Mouse (Mus musculus) midbrain, embryonic 14.5 days (tissue): ENCODE measurements around the gene Cdipt. TPM values are rescaled to one million over a fixed set of nuclear protein-coding genes. Genes with fewer than 3 reads are reported as not detected.

Experiments used
- ATAC-seq: fragments of 200-750 bp; cut with Nextera tagmentation; 2 replicates; pipeline ENCODE4 v1.8.0; 2017; ENCODE audit warnings: moderate number of reproducible peaks, moderate library complexity; ENCODE audit not compliant: low FRiP score, low TSS enrichment
- DNase-seq: peaks from one replicate; pipeline ENCODE4 v3.0.0-alpha.2; 2015
- H3K27ac ChIP-seq: fragments of 300-500 bp; sonication (generic); replicated peaks from 2 replicates; pipeline ENCODE4 v1.5.1; 2014; ENCODE audit warnings: mild to moderate bottlenecking, low read depth, low read length, moderate library complexity
- H3K27me3 ChIP-seq: fragments of 300-500 bp; sonication (generic); 2 replicates; pipeline ENCODE4 v1.6.1; 2014; ENCODE audit warnings: low read length, control low read depth, mixed read lengths; ENCODE audit not compliant: control insufficient read depth, insufficient read depth
- H3K36me3 ChIP-seq: fragments of 300-500 bp; sonication (generic); 2 replicates; pipeline ENCODE4 v1.6.1; 2014; ENCODE audit warnings: low read length, control low read depth; ENCODE audit not compliant: control insufficient read depth, insufficient read depth
- H3K4me1 ChIP-seq: fragments of 300-500 bp; sonication (generic); 2 replicates; pipeline ENCODE4 v1.6.1; 2014; ENCODE audit warnings: mild to moderate bottlenecking, antibody characterized with exemption, low read length, control low read depth; ENCODE audit not compliant: control insufficient read depth, insufficient read depth
- H3K4me2 ChIP-seq: fragments of 300-500 bp; sonication (generic); 2 replicates; pipeline ENCODE4 v1.6.1; 2014; ENCODE audit warnings: mild to moderate bottlenecking, low read length, moderate library complexity
- H3K4me3 ChIP-seq: fragments of 300-500 bp; sonication (generic); replicated peaks from 2 replicates; pipeline ENCODE4 v1.5.1; 2014; ENCODE audit warnings: low read depth, low read length
- H3K9ac ChIP-seq: fragments of 300-500 bp; sonication (generic); replicated peaks from 2 replicates; pipeline ENCODE4 v1.6.1; 2014; ENCODE audit warnings: mild to moderate bottlenecking, low read length, moderate library complexity
- H3K9me3 ChIP-seq: fragments of 300-500 bp; sonication (generic); 2 replicates; pipeline ENCODE4 v1.6.1; 2016; ENCODE audit warnings: low read length, control low read depth, mixed read lengths; ENCODE audit not compliant: control insufficient read depth
- WGBS: fragments of 180-500 bp; shearing (Covaris S2); extraction: QIAGEN DNeasy Blood & Tissue Kit; methylation state at CpG from one replicate; pipeline ENCODE4 v1.1.7; 2014; 5-methylcytosine and 5-hydroxymethylcytosine counted together
- polyA plus RNA-seq: library from polyadenylated mRNA; unstranded; fragments of >200 nt; fragmentation: Nextera tagmentation; extraction: Ambion mirVana; gene quantifications from 2 replicates; pipeline ENCODE4 v1.2.1, GENCODE M21; 2014

Cdipt gene
- polyA plus RNA-seq, 1 experiment from 2014 or later = 106 TPM

DNA sequence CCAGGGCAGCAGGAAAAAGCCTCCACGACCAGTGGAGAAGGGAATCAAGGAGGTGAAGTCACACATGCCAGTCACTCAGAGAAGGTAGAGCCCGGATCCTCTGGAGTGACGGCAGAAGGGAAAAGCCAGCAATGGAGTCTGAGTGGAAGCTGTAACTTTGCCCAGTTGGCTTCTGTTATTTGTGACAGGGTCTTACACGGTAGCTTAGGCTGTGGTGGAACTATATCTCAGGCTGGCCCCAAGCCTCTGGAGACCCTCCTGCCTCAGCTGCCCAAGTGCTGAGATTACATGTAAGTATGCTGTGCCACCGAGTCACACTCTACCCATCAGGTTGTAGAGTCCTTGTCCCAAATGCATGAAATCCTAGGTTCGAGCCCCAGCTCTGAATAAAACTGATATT, 37.7 kb downstream of the Cdipt start:
- no peak overlapping the region for H3K4me2 ChIP-seq
- WGBS = 94% methylated on average over 6 of the region's 6 CpGs
- no peaks in the 10 kb centered on the region for H3K27me3 ChIP-seq
- H3K4me3 ChIP-seq = no peak overlapping the region
- ATAC-seq (no peak), DNase-seq (no peak)
- peaks cover 15% of the 10 kb centered on the region for H3K4me1 ChIP-seq
- peaks cover 27% of the 10 kb centered on the region for H3K36me3 ChIP-seq
- H3K9ac ChIP-seq = no peak overlapping the region
- H3K27ac ChIP-seq = no peak overlapping the region
- H3K9me3 ChIP-seq = no peaks in the 10 kb centered on the region

DNA sequence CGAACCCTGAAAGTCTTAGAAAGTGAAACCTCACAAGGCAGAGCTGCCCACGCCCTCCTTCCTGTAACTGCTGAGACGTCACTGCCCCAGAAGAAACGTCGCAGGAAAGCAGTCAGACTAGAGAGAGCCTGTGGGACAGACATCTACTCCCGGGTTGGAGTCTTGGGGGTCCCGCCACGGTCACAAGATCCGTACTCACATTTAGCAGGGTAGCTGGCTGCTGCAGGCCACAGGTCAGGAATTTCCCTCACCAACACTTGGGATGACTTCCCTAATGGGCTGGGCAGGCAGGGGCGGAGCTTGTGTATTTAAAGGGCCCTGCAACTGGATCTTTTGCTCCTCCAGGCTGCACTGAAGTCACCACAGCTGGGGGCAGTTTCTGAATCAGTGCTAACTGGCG, 38.6 kb downstream of the Cdipt start, which contains the start of gene Mvp:
Gene Mvp (minus strand): TSS at position 302 of the 400 bp plus-strand sequence.
- Histone ChIP-seq H3K9ac (no peak within 1 kb of the TSS; the same call in 1 of the 2 replicates), H3K9me3 (no peaks in the 10 kb centered on the region), H3K4me1 (peaks cover 21% of the 10 kb centered on the region), H3K27ac (no peak within 1 kb of the TSS; the same call in 1 of the 2 replicates), H3K4me2 (peak within 1 kb of the TSS; percentile 85), H3K36me3 (peaks cover 27% of the 10 kb centered on the region), H3K4me3 (peak within 1 kb of the TSS; percentile 51), H3K27me3 (no peaks in the 10 kb centered on the region)
- no peak for DNase-seq
- WGBS = 84% methylated on average over 11 of the region's 11 CpGs
- ATAC-seq = no peak

DNA sequence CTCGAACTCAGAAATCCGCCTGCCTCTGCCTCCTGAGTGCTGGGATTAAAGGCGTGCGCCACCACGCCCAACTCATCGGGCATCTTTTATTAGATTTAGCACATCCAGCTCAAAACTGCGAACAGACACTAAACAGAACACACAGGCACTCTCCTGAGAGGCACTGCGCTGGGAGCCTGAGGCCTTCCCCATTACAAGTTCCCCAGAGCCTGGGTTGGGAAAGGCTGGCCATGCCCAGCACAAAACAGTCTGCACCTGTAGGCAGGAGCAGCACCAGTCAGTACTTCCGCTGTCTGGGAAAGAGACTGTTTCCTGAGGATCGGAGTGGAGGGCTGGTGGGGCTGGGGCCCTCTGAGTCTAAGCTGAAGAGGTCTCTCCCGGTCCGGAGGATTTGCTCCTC, 39.3 kb downstream of the Cdipt start:
- H3K36me3 ChIP-seq = peaks cover 27% of the 10 kb centered on the region
- no peak overlapping the region for H3K27ac ChIP-seq
- no peak overlapping the region; the same call in 1 of the 2 replicates for H3K9ac ChIP-seq
- no peak overlapping the region for H3K4me2 ChIP-seq
- peaks cover 26% of the 10 kb centered on the region for H3K4me1 ChIP-seq
- H3K4me3 ChIP-seq = no peak overlapping the region
- WGBS = 97% methylated on average over 12 of the region's 12 CpGs
- H3K9me3 ChIP-seq = no peaks in the 10 kb centered on the region
- H3K27me3 ChIP-seq = no peaks in the 10 kb centered on the region
- no peak for ATAC-seq
- DNase-seq = no peak

DNA sequence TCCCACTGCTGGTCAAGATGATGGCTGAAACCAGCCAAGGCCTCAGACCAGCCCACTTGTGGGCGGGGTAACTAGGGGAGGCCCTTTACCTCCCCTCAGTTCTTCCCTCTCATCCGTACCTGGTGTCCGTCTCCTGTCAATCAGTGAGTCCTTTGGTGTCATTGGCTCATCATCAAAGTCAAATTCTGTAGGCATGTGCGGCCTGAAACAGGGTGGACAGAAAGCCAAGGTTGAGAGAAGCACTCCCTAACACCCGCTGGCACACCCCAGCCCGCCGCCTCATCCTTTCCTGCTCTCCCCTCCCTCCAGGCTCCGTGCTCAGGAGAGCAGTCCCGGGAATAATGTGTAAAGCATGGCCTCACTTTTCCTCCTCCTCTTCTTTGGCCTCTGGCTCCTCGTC, 40.4 kb downstream of the Cdipt start:
- peak overlapping the region; percentile 90 for H3K27ac ChIP-seq
- H3K9me3 ChIP-seq = no peaks in the 10 kb centered on the region
- ATAC-seq (peak; percentile 15; the same call in 1 of the 2 replicates), DNase-seq (peak; percentile 36)
- peak overlapping the region; percentile 74 for H3K9ac ChIP-seq
- 2% methylated on average over 10 of the region's 10 CpGs for WGBS
- peak overlapping the region; percentile 85 for H3K4me2 ChIP-seq
- no peaks in the 10 kb centered on the region for H3K27me3 ChIP-seq
- peaks cover 33% of the 10 kb centered on the region for H3K4me1 ChIP-seq
- peak overlapping the region; percentile 51 for H3K4me3 ChIP-seq
- peaks cover 27% of the 10 kb centered on the region for H3K36me3 ChIP-seq

DNA sequence TGATC, 40.6 kb downstream of the Cdipt start, which contains the start of gene Pagr1b:
Gene Pagr1b (minus strand): TSS at position 4 of the 5 bp plus-strand sequence.
- Histone ChIP-seq H3K4me3 (peak within 1 kb of the TSS; percentile 51), H3K9me3 (no peaks in the 10 kb centered on the region), H3K4me2 (peak within 1 kb of the TSS; percentile 85), H3K27me3 (no peaks in the 10 kb centered on the region), H3K36me3 (peaks cover 27% of the 10 kb centered on the region), H3K9ac (peak within 1 kb of the TSS; percentile 74), H3K27ac (peak within 1 kb of the TSS; percentile 90), H3K4me1 (peaks cover 35% of the 10 kb centered on the region)
- no peak for DNase-seq
- ATAC-seq = no peak

DNA sequence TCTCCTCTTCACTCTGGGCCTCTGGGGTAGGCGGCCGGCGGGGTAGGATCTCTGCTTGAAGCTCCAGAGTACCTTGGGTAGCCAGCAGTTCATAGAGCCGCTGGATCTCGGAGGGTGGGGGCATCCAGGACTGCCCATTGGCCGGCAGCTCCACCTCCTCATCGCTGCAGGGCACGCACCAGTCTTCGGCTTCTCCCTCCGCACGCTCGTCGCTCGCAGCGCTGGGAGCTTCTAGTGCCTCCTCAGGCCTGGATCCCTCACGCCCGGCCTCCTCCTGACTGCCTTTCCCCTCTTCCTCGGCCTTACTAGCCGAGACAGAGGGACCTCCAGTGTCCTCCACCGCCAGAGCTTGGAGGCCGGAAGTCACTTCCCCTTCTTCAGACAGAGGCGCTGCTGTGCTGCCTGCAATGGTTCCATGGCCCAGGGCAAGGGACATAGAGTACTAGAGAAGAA, 40.8 kb downstream of the Cdipt start:
- Histone ChIP-seq H3K4me2 (peak overlapping the region; percentile 85), H3K4me1 (peaks cover 37% of the 10 kb centered on the region), H3K4me3 (peak overlapping the region; percentile 51), H3K9me3 (no peaks in the 10 kb centered on the region), H3K36me3 (peaks cover 27% of the 10 kb centered on the region), H3K27ac (peak overlapping the region; percentile 90), H3K9ac (peak overlapping the region; percentile 74), H3K27me3 (no peaks in the 10 kb centered on the region)
- peak; percentile 29 for ATAC-seq
- WGBS = under 1% methylated on average over 22 of the region's 22 CpGs
- DNase-seq = no peak

DNA sequence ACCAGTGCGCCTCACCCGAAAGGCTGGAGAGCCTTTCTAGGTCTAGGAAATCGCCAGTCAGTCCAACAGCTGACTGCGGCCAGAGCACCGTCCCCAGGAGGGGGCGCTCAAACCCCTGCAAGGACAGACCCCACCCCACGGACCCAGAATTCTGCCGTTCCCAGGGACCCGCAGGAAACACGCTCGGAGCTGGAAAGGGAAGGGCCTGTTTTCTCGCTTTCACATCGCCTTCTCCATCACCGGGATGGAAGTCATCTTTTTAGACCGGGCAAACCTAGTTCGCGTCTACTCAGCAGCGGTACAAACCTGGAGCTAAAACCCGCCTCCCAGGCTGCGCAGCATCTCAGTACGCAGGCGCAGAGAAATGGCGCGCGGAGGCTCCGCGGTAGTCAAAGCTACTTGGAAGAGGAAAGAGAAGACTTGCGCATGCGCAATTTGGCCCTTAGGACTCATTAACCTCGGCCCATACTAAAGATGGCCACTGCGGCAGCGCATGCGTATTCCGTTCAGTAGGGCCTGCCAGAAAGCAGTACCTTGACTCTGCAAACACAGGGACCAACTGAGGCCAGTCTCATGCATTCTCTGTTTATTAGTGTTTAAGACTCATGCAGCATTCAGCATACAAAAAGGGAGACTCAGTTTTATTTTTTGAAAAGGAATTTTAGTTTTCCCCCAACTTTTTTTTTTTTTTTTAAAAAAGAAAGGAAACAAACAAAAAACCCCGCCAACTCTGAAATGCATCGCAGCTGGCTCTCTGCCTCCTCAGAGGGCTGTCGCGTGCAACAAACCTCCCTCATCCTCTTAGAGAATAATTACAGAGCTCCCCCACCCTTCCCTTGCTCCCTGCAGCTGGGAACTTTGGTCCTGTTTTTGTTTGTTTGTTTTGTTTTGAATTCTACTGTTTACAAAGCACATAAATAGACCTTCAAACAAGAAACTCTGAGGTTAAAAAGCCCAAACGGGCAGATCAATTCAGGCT, 41.5 kb downstream of the Cdipt start, which contains the start of gene Pagr1a:
Gene Pagr1a (minus strand): TSS at position 382 of the 979 bp plus-strand sequence.
- Histone ChIP-seq H3K27ac (peak within 1 kb of the TSS; percentile 90), H3K4me2 (peak within 1 kb of the TSS; percentile 85), H3K36me3 (peaks cover 35% of the 10 kb centered on the region), H3K9ac (peak within 1 kb of the TSS; percentile 80), H3K4me3 (peak within 1 kb of the TSS; percentile 51), H3K4me1 (peaks cover 40% of the 10 kb centered on the region), H3K9me3 (no peaks in the 10 kb centered on the region), H3K27me3 (no peaks in the 10 kb centered on the region)
- peak; percentile 100 for DNase-seq
- 4% methylated on average over 39 of the region's 39 CpGs for WGBS
- peak; percentile 82 for ATAC-seq

DNA sequence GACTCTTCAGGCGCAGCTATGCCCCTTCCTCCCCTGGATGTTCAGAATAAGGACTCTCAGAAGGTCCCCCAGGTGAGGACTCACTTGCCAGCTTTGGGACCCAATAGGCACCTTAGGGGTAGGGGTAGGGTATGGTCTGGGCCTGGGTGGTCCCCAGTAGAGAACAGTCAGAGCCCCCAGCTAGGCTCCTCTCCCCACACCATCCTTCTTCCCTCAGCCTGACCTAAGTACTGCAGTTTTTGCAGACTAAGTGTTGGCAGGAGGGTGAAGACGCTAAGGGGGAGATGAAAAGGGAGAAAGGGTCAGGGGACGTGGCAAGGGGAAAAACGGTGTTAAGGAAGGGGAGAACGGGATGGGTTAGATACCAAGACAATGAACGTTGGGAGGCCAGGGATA, 42.2 kb downstream of the Cdipt start:
- H3K4me3 ChIP-seq = peak overlapping the region; percentile 5; the same call in 1 of the 2 replicates
- DNase-seq (no peak), ATAC-seq (no peak)
- H3K36me3 ChIP-seq = peaks cover 38% of the 10 kb centered on the region
- H3K9me3 ChIP-seq = no peaks in the 10 kb centered on the region
- H3K27ac ChIP-seq = peak overlapping the region; percentile 90; the same call in 1 of the 2 replicates
- peaks cover 42% of the 10 kb centered on the region for H3K4me1 ChIP-seq
- H3K27me3 ChIP-seq = no peaks in the 10 kb centered on the region
- peak overlapping the region; percentile 80; the same call in 1 of the 2 replicates for H3K9ac ChIP-seq
- WGBS = 55% methylated on average over 6 of the region's 6 CpGs
- peak overlapping the region; percentile 25; the same call in 1 of the 2 replicates for H3K4me2 ChIP-seq
